Mouse (Mus musculus) forebrain, embryonic 14.5 days (tissue): ENCODE data around the gene Gm17387. TPM values are rescaled to one million over a fixed set of nuclear protein-coding genes. Genes with fewer than 3 reads are reported as not detected.

Experiments used
- ATAC-seq: fragments of 200-750 bp; cut with Nextera tagmentation; 2 replicates; pipeline ENCODE4 v1.8.0; 2017; ENCODE audit warnings: mild to moderate bottlenecking, moderate library complexity
- DNase-seq: peaks from one replicate; pipeline ENCODE4 v3.0.0-alpha.2; 2015; ENCODE audit warnings: low spot score
- H3K27ac ChIP-seq: fragments of 300-500 bp; sonication (generic); 2 replicates; pipeline ENCODE4 v1.5.1; 2014; ENCODE audit warnings: low read depth, mild to moderate bottlenecking, control low read depth, low read length, moderate library complexity
- H3K27me3 ChIP-seq: fragments of 300-500 bp; sonication (generic); replicated peaks from 2 replicates; pipeline ENCODE4 v1.6.1; 2014; ENCODE audit warnings: low read length, control low read depth, mixed read lengths; ENCODE audit not compliant: control insufficient read depth, insufficient read depth
- H3K36me3 ChIP-seq: fragments of 300-500 bp; sonication (generic); 2 replicates; pipeline ENCODE4 v1.6.1; 2014; ENCODE audit warnings: low read length, control low read depth; ENCODE audit not compliant: control insufficient read depth, insufficient read depth
- H3K4me1 ChIP-seq: fragments of 300-500 bp; sonication (generic); 2 replicates; pipeline ENCODE4 v1.6.1; 2014; ENCODE audit warnings: antibody characterized with exemption, low read length, control low read depth; ENCODE audit not compliant: control insufficient read depth, insufficient read depth
- H3K4me2 ChIP-seq: fragments of 300-500 bp; sonication (generic); 2 replicates; pipeline ENCODE4 v1.6.1; 2014; ENCODE audit warnings: mild to moderate bottlenecking, control low read depth, low read length
- H3K4me3 ChIP-seq: fragments of 300-500 bp; sonication (generic); 2 replicates; pipeline ENCODE4 v1.5.1; 2014; ENCODE audit warnings: low read depth, low read length, control low read depth
- H3K9ac ChIP-seq: fragments of 300-500 bp; sonication (generic); 2 replicates; pipeline ENCODE4 v1.6.1; 2014; ENCODE audit warnings: mild to moderate bottlenecking, low read length, control low read depth, moderate library complexity
- H3K9me3 ChIP-seq: fragments of 300-500 bp; sonication (generic); replicated peaks from 2 replicates; pipeline ENCODE4 v1.6.1; 2016; ENCODE audit warnings: low read length, control low read depth, mixed read lengths; ENCODE audit not compliant: control insufficient read depth
- WGBS: fragments of 180-500 bp; shearing (Covaris S2); extraction: QIAGEN DNeasy Blood & Tissue Kit; methylation state at CpG from one replicate; pipeline ENCODE4 v1.1.7; 2014; 5-methylcytosine and 5-hydroxymethylcytosine counted together
- polyA plus RNA-seq: library from polyadenylated mRNA; unstranded; fragments of >200 nt; fragmentation: Nextera tagmentation; extraction: Ambion mirVana; gene quantifications from 2 replicates; pipeline ENCODE4 v1.2.1, GENCODE M21; 2014

Gene Gm17387
- polyA plus RNA-seq, 1 experiment from 2014 or later, result not detected

DNA sequence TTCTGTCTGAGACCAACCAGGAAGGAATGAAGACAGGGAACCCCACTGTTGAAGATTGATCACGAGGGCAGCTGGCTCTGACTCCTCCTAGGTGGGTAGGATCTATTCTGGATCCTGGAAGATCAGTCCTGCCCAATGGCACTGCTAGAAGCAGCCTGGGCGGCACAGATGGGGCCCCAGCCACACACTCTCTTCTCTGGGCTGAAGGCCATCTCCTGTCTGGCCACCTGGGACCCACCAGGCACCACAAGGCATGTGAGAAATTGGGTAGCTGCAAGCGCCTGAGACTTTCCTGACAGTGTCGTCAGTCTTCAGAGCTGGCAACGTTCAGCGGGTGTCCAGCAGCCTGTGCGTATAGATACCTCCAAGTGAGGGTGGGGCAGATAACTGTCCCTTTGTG, 33.6 kb downstream of the Gm17387 start:
- ATAC-seq (no peak), DNase-seq (no peak)
- Histone ChIP-seq H3K4me1 (peaks cover 17% of the 10 kb centered on the region; the same call in 1 of the 2 replicates), H3K4me2 (peak overlapping the region; percentile 82; the same call in 1 of the 2 replicates), H3K27me3 (no peaks in the 10 kb centered on the region), H3K36me3 (peaks cover 40% of the 10 kb centered on the region), H3K4me3 (peak overlapping the region; percentile 94; the same call in 1 of the 2 replicates), H3K27ac (no peak overlapping the region), H3K9me3 (no peaks in the 10 kb centered on the region), H3K9ac (peak overlapping the region; percentile 8; the same call in 1 of the 2 replicates)
- 82% methylated on average over 7 of the region's 7 CpGs for WGBS

DNA sequence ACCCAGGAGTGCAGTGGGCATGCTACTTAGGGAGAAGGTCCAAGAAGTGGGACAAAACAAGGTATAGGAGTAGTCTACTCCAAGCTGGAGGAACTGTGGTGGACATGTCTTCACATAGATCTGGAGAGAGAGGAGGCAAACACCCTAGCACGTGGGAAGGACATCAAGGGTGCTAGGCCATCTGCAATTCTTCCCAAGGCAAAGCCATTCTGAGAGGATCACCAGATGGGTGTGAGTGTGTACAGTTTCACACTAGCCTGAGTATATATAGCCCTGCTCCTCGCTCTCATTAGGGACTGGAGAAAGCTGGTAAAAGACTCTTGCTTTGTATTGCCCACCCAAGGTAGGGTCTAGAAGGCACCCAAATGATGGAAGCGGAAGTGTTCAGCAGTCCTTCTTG, 34.4 kb downstream of the Gm17387 start:
- no peak overlapping the region for H3K27ac ChIP-seq
- peaks cover 17% of the 10 kb centered on the region; the same call in 1 of the 2 replicates for H3K4me1 ChIP-seq
- no peak overlapping the region for H3K9ac ChIP-seq
- no peak overlapping the region for H3K4me3 ChIP-seq
- H3K36me3 ChIP-seq, result peaks cover 48% of the 10 kb centered on the region
- DNase-seq (no peak), ATAC-seq (no peak)
- H3K9me3 ChIP-seq, result no peaks in the 10 kb centered on the region
- no peaks in the 10 kb centered on the region for H3K27me3 ChIP-seq
- H3K4me2 ChIP-seq, result no peak overlapping the region
- WGBS, result 89% methylated on average over 3 of the region's 3 CpGs

DNA sequence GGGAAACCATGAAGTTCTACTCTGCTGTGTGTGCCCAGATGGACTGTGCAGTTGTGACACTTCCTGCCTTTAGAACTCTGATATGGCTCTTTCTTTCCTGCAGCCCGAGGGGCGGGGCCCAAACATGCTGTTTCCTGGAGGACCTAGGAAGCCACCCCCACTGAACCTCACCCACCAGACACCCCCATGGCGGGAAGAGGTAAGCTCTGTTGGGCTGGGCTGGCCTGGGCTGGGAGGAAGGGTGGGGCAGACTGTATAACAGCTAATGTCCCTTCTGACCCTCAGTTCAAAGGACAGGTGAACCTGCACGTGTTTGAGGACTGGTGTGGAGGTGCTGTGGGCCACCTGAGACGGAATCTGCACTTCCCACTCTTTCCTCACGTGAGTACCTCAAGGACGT, 35.2 kb downstream of the Gm17387 start:
- 93% methylated on average over 7 of the region's 7 CpGs for WGBS
- no peak overlapping the region for H3K9ac ChIP-seq
- H3K27ac ChIP-seq, result no peak overlapping the region
- peaks cover 54% of the 10 kb centered on the region for H3K36me3 ChIP-seq
- no peaks in the 10 kb centered on the region for H3K27me3 ChIP-seq
- no peak overlapping the region for H3K4me2 ChIP-seq
- ATAC-seq, result no peak
- no peak for DNase-seq
- H3K4me1 ChIP-seq, result peaks cover 17% of the 10 kb centered on the region; the same call in 1 of the 2 replicates
- H3K9me3 ChIP-seq, result no peaks in the 10 kb centered on the region
- H3K4me3 ChIP-seq, result no peak overlapping the region

- no peak overlapping the region for H3K27ac ChIP-seq
- DNase-seq (no peak), ATAC-seq (no peak)
- WGBS, result 96% methylated on average over 7 of the region's 7 CpGs
- H3K9me3 ChIP-seq, result no peaks in the 10 kb centered on the region
- no peaks in the 10 kb centered on the region for H3K27me3 ChIP-seq
- no peak overlapping the region for H3K4me3 ChIP-seq
- no peak overlapping the region for H3K4me2 ChIP-seq
- peaks cover 17% of the 10 kb centered on the region; the same call in 1 of the 2 replicates for H3K4me1 ChIP-seq
- peaks cover 54% of the 10 kb centered on the region for H3K36me3 ChIP-seq
- H3K9ac ChIP-seq, result no peak overlapping the region
Measured at GRCm38 (mm10) chr7:141064576-141064975, 35.6 kb downstream of the Gm17387 start.

DNA sequence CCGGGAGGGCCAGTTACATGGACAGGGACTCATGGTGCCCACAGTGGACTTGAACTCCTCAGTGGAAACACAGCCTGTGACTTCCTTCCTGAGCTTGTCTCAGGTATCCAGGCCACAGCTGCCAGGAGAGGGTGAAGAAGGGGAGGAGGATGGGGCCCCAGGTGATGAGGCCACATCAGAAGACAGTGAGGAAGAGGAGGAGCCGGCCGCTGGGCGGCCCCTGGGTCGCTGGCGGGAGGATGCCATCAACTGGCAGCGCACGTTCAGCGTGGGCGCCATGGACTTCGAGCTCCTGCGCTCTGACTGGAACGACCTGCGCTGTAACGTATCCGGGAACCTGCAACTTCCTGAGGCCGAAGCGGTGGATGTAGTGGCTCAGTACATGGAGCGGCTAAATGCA, 39.4 kb downstream of the Gm17387 start:
- 91% methylated on average over 19 of the region's 19 CpGs for WGBS
- Histone ChIP-seq H3K9me3 (no peaks in the 10 kb centered on the region), H3K27ac (no peak overlapping the region), H3K4me3 (no peak overlapping the region), H3K36me3 (peaks cover 54% of the 10 kb centered on the region), H3K4me1 (peaks cover 7% of the 10 kb centered on the region), H3K27me3 (peaks cover 4% of the 10 kb centered on the region; the same call in 1 of the 2 replicates), H3K4me2 (no peak overlapping the region), H3K9ac (no peak overlapping the region)
- ATAC-seq (no peak), DNase-seq (no peak)

DNA sequence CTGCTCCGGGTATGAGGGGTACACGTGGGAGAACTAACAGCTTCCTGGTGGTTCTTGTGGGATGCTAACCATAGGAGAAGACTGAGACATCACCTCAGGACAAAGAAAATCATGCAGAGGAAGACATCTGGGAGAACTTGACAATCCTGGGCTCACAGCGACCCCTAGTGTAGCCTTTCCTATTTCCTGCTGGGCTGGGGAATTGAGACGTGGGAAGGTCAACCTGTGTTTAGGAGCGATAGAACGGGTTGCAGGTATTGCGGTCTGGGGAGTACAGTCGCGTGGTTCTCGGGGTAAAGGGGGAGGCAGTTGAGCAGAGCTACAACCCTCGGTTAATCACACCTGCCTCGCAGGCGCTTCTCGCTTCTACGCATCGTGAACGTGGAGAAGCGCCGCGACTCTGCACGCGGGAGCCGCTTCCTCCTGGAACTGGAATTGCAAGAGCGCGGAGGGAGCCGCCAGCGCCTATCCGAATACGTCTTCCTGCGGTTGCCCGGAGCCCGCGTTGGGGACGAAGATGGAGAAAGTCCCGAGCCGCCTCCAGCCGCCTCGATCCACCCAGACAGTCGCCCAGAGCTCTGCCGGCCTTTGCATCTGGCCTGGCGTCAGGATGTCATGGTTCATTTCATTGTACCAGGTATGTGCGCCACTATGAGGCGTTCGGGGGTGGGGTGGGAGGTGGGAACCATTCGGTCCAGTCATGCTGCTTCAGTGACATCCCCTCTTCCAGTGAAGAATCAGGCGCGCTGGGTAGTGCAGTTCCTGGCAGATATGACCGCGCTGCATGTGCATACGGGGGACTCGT, 41.3 kb downstream of the Gm17387 start:
- Histone ChIP-seq H3K36me3 (peaks cover 36% of the 10 kb centered on the region), H3K4me3 (peak overlapping the region; percentile 31), H3K9me3 (no peaks in the 10 kb centered on the region), H3K9ac (peak overlapping the region; percentile 63), H3K27ac (peak overlapping the region; percentile 52), H3K4me1 (peaks cover 7% of the 10 kb centered on the region), H3K4me2 (peak overlapping the region; percentile 76), H3K27me3 (peaks cover 4% of the 10 kb centered on the region; the same call in 1 of the 2 replicates)
- 2% methylated on average over 51 of the region's 51 CpGs for WGBS
- ATAC-seq (peak; percentile 60), DNase-seq (peak; percentile 88)

DNA sequence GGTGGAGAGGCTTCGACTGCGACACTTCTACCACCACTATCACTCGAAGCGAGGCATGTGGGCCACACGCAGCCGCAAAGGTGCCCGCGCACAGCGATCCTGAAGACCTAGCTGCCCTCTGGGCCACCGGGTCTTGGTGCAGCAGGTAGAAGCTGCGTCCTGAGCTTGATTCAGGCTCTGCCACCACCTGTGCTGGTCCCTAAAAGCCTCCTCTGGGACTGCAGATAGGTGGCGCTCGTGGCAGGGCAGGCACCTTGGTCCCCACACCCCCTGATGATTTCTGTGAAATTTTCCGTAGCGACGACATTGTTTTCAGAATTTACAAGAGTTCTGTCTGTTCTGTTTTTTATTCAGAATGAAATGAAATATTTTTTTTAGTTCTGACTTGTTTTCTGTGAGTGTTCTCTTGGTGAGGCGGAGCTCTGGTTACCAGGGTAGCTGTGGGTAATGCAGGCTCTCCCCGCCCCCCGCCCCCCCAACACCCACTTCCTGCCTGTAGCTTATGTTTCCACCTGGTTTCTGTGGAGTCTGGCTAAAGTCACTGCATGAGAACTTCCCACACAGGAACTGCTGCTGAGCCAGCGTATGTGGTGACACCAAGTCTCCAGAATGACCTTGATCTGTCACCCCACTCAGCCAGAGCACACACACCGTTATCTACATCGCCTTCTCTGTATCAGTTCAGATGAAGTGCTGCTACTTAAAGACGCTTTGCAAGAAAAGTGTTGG, 43.2 kb downstream of the Gm17387 start:
- peaks cover 4% of the 10 kb centered on the region; the same call in 1 of the 2 replicates for H3K27me3 ChIP-seq
- peaks cover 17% of the 10 kb centered on the region for H3K36me3 ChIP-seq
- DNase-seq (no peak), ATAC-seq (no peak)
- no peak overlapping the region for H3K4me3 ChIP-seq
- H3K9ac ChIP-seq, result no peak overlapping the region
- no peak overlapping the region for H3K4me2 ChIP-seq
- no peaks in the 10 kb centered on the region for H3K9me3 ChIP-seq
- peaks cover 7% of the 10 kb centered on the region for H3K4me1 ChIP-seq
- WGBS, result 49% methylated on average over 23 of the region's 23 CpGs
- no peak overlapping the region for H3K27ac ChIP-seq

GRCm38 (mm10) chr7:141073782-141074181, 44.9 kb downstream of the Gm17387 start:
- ATAC-seq (no peak), DNase-seq (no peak)
- 83% methylated on average over 4 of the region's 4 CpGs for whole genome bisulfite sequencing
- H3K36me3 ChIP-seq, result peaks cover 1% of the 10 kb centered on the region; the same call in 1 of the 2 replicates
- no peak overlapping the region for H3K4me3 ChIP-seq
- H3K9ac ChIP-seq, result no peak overlapping the region
- peaks cover 4% of the 10 kb centered on the region; the same call in 1 of the 2 replicates for H3K27me3 ChIP-seq
- no peaks in the 10 kb centered on the region for H3K9me3 ChIP-seq
- no peak overlapping the region for H3K4me2 ChIP-seq
- H3K27ac ChIP-seq, result no peak overlapping the region
- H3K4me1 ChIP-seq, result peaks cover 7% of the 10 kb centered on the region
